Mouse (Mus musculus): ENCODE data around the gene Opcml.
A peak's percentile ranks its signal among the peaks of the same experiment; 100 is the strongest.

The Opcml gene

GRCm38 (mm10) chr9:28225824-28226569 lies 435.4 kb downstream of the Opcml start:
- no peak overlapping the region for H3K4me3 ChIP-seq (replicated peaks; ENCODE audit: low read length)
- no peaks in the 10 kb centered on the region for H3K9me3 ChIP-seq (ENCODE audit: low read length)
- no peaks in the 10 kb centered on the region for H3K36me3 ChIP-seq (ENCODE audit: insufficient read depth, low read length)
- no peaks in the 10 kb centered on the region for H3K27me3 ChIP-seq (ENCODE audit: insufficient read depth, low read length)
- no peaks in the 10 kb centered on the region for H3K4me1 ChIP-seq (replicated peaks; ENCODE audit: low read depth, low read length)
- TF ChIP-seq POU5F1 (IDR thresholded peaks at IDR 0.05; ENCODE audit: borderline replicate concordance, low read length) (no peak), CTCF (conservative IDR thresholded peaks at IDR 0.05; ENCODE audit: low read length) (no peak), NANOG (IDR thresholded peaks at IDR 0.05; ENCODE audit: borderline replicate concordance, low read length) (no peak)

- Histone ChIP-seq H3K36me3 (ENCODE audit: insufficient read depth, low read length) (no peaks in the 10 kb centered on the region), H3K27me3 (ENCODE audit: insufficient read depth, low read length) (no peaks in the 10 kb centered on the region), H3K4me1 (replicated peaks; ENCODE audit: low read depth, low read length) (no peaks in the 10 kb centered on the region), H3K9me3 (ENCODE audit: low read length) (no peaks in the 10 kb centered on the region), H3K4me3 (replicated peaks; ENCODE audit: low read length) (no peak overlapping the region)
- TF ChIP-seq POU5F1 (IDR thresholded peaks at IDR 0.05; ENCODE audit: borderline replicate concordance, low read length): no peak
- no peak for TF ChIP-seq CTCF (conservative IDR thresholded peaks at IDR 0.05; ENCODE audit: low read length)
- no peak for TF ChIP-seq NANOG (IDR thresholded peaks at IDR 0.05; ENCODE audit: borderline replicate concordance, low read length)
Observed at GRCm38 (mm10) chr9:28226570-28226951, 436.0 kb downstream of the Opcml start.

- no peak overlapping the region for H3K4me3 ChIP-seq (replicated peaks; ENCODE audit: low read length)
- H3K36me3 ChIP-seq (ENCODE audit: insufficient read depth, low read length): no peaks in the 10 kb centered on the region
- H3K4me1 ChIP-seq (replicated peaks; ENCODE audit: low read depth, low read length): no peaks in the 10 kb centered on the region
- H3K9me3 ChIP-seq (ENCODE audit: low read length): no peaks in the 10 kb centered on the region
- H3K27me3 ChIP-seq (ENCODE audit: insufficient read depth, low read length): no peaks in the 10 kb centered on the region
- TF ChIP-seq NANOG (IDR thresholded peaks at IDR 0.05; ENCODE audit: borderline replicate concordance, low read length) (no peak), CTCF (conservative IDR thresholded peaks at IDR 0.05; ENCODE audit: low read length) (no peak), POU5F1 (IDR thresholded peaks at IDR 0.05; ENCODE audit: borderline replicate concordance, low read length) (no peak)
Observed at GRCm38 (mm10) chr9:28238450-28238849, 447.9 kb downstream of the Opcml start.

GRCm38 (mm10) chr9:28247742-28248503 lies 457.3 kb downstream of the Opcml start:
- Histone ChIP-seq H3K9me3 (ENCODE audit: low read length) (no peaks in the 10 kb centered on the region), H3K4me1 (replicated peaks; ENCODE audit: low read depth, low read length) (no peaks in the 10 kb centered on the region), H3K27me3 (ENCODE audit: insufficient read depth, low read length) (no peaks in the 10 kb centered on the region), H3K4me3 (replicated peaks; ENCODE audit: low read length) (no peak overlapping the region), H3K36me3 (ENCODE audit: insufficient read depth, low read length) (no peaks in the 10 kb centered on the region)
- peak; percentile 68 for TF ChIP-seq CTCF (conservative IDR thresholded peaks at IDR 0.05; ENCODE audit: low read length)
- TF ChIP-seq POU5F1 (IDR thresholded peaks at IDR 0.05; ENCODE audit: borderline replicate concordance, low read length): no peak
- no peak for TF ChIP-seq NANOG (IDR thresholded peaks at IDR 0.05; ENCODE audit: borderline replicate concordance, low read length)

- H3K4me1 ChIP-seq (replicated peaks; ENCODE audit: low read depth, low read length): peaks cover 15% of the 10 kb centered on the region
- H3K9me3 ChIP-seq (ENCODE audit: low read length): no peaks in the 10 kb centered on the region
- H3K27me3 ChIP-seq (ENCODE audit: insufficient read depth, low read length): no peaks in the 10 kb centered on the region
- no peaks in the 10 kb centered on the region for H3K36me3 ChIP-seq (ENCODE audit: insufficient read depth, low read length)
- H3K4me3 ChIP-seq (replicated peaks; ENCODE audit: low read length): no peak overlapping the region
- TF ChIP-seq NANOG (IDR thresholded peaks at IDR 0.05; ENCODE audit: borderline replicate concordance, low read length) (no peak), CTCF (conservative IDR thresholded peaks at IDR 0.05; ENCODE audit: low read length) (no peak), POU5F1 (IDR thresholded peaks at IDR 0.05; ENCODE audit: borderline replicate concordance, low read length) (no peak)
Observed at GRCm38 (mm10) chr9:28251341-28251740, 460.8 kb downstream of the Opcml start.

GRCm38 (mm10) chr9:28255128-28255904 lies 464.7 kb downstream of the Opcml start:
- H3K9me3 ChIP-seq (ENCODE audit: low read length): no peaks in the 10 kb centered on the region
- H3K36me3 ChIP-seq (ENCODE audit: insufficient read depth, low read length): no peaks in the 10 kb centered on the region
- TF ChIP-seq CTCF (conservative IDR thresholded peaks at IDR 0.05; ENCODE audit: low read length) (no peak), POU5F1 (IDR thresholded peaks at IDR 0.05; ENCODE audit: borderline replicate concordance, low read length) (no peak)
- no peak overlapping the region for H3K4me3 ChIP-seq (replicated peaks; ENCODE audit: low read length)
- H3K27me3 ChIP-seq (ENCODE audit: insufficient read depth, low read length): peaks cover 5% of the 10 kb centered on the region
- H3K4me1 ChIP-seq (replicated peaks; ENCODE audit: low read depth, low read length): peaks cover 17% of the 10 kb centered on the region

- Histone ChIP-seq H3K4me3 (replicated peaks; ENCODE audit: low read length) (no peak overlapping the region), H3K27me3 (ENCODE audit: insufficient read depth, low read length) (peaks cover 5% of the 10 kb centered on the region), H3K9me3 (ENCODE audit: low read length) (no peaks in the 10 kb centered on the region), H3K36me3 (ENCODE audit: insufficient read depth, low read length) (no peaks in the 10 kb centered on the region), H3K4me1 (replicated peaks; ENCODE audit: low read depth, low read length) (peaks cover 19% of the 10 kb centered on the region)
- TF ChIP-seq NANOG (IDR thresholded peaks at IDR 0.05; ENCODE audit: borderline replicate concordance, low read length): no peak
- no peak for TF ChIP-seq POU5F1 (IDR thresholded peaks at IDR 0.05; ENCODE audit: borderline replicate concordance, low read length)
- no peak for TF ChIP-seq CTCF (conservative IDR thresholded peaks at IDR 0.05; ENCODE audit: low read length)
Observed at GRCm38 (mm10) chr9:28255905-28256268, 465.3 kb downstream of the Opcml start.

GRCm38 (mm10) chr9:28261078-28261753 lies 470.6 kb downstream of the Opcml start:
- Histone ChIP-seq H3K4me1 (replicated peaks; ENCODE audit: low read depth, low read length) (peaks cover 9% of the 10 kb centered on the region), H3K4me3 (replicated peaks; ENCODE audit: low read length) (no peak overlapping the region), H3K9me3 (ENCODE audit: low read length) (no peaks in the 10 kb centered on the region), H3K36me3 (ENCODE audit: insufficient read depth, low read length) (no peaks in the 10 kb centered on the region), H3K27me3 (ENCODE audit: insufficient read depth, low read length) (peaks cover 9% of the 10 kb centered on the region)
- no peak for TF ChIP-seq POU5F1 (IDR thresholded peaks at IDR 0.05; ENCODE audit: borderline replicate concordance, low read length)
- TF ChIP-seq CTCF (conservative IDR thresholded peaks at IDR 0.05; ENCODE audit: low read length): peak; percentile 52
- TF ChIP-seq NANOG (IDR thresholded peaks at IDR 0.05; ENCODE audit: borderline replicate concordance, low read length): no peak
